Mouse (Mus musculus) liver, embryonic 14.5 days (tissue): ENCODE data around the gene Hapln4.

Experiments used
- CTCF ChIP-seq: IDR thresholded peaks from 2 replicates; pipeline ENCODE4 v1.5.1; 2016; ENCODE audit warnings: antibody characterized with exemption, low read depth, control low read depth
- EP300 ChIP-seq: IDR thresholded peaks from 2 replicates; pipeline ENCODE4 v1.6.1; 2016; ENCODE audit warnings: antibody characterized with exemption, low read depth

DNA sequence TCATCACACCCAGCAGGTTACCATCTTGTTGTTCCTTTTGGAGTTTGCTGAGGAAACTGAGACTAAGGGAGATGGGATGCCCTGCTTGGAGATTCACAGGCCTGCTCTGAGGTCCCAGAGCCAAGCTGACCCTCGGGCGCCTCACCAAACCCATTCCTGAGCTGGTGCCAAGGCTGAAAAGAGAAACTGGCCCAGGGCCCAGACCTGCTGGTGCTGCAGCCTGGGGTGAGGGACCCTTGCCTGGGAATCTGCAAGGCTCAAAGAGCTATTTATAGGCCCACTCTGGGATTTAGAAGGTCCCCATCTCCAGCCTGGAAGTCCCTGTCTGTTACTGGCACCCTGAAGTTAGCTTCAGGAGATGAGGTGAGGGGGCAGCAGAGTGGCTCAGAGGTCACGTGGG lies 45.2 kb downstream of the Hapln4 start:
- TF ChIP-seq CTCF (no peak), EP300 (no peak)
